Mouse (Mus musculus) gastrocnemius, adult 8-10 months (tissue): Measurements from ENCODE around the gene Gimap4. TPM values are rescaled to one million over a fixed set of nuclear protein-coding genes. Genes with fewer than 3 reads are reported as not detected.

Source experiments
- DNase-seq, 2 experiments: peaks; one replicate each; pipeline ENCODE4 v3.0.0; 2022; ENCODE audit warnings: low spot score in 2 of 2
- total RNA-seq, 4 experiments: library from RNA; stranded (reverse); gene quantifications; 2 replicates each; pipeline ENCODE4 v1.2.4; 2022

Gimap4 gene
- total RNA-seq = 1 to 10 TPM; 2.5 to 4.5 (median 3.9) TPM

DNA sequence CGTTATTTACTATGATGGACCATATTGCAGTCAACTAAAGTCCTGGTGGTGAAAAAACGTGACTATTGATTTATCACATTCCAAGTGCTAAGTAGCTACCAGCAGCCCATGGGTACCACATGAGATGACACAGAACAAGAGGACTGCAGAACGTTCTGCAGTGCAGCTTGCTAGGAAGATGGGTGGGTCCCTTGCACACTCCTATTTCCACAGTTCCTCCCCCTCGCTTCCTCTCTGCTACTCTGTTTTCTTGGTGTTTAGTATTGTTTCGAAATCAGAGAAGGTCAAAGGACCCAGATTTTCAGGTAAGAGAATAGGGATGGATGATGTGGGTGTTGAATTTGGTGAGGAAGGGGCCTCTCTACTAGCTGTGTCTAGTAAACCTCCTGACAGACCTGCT lies at the start of gene Gimap4:
Gene Gimap4, plus strand, starts transcription at position 231 of the 400 bp plus-strand sequence.
- DNase-seq = no peak

DNA sequence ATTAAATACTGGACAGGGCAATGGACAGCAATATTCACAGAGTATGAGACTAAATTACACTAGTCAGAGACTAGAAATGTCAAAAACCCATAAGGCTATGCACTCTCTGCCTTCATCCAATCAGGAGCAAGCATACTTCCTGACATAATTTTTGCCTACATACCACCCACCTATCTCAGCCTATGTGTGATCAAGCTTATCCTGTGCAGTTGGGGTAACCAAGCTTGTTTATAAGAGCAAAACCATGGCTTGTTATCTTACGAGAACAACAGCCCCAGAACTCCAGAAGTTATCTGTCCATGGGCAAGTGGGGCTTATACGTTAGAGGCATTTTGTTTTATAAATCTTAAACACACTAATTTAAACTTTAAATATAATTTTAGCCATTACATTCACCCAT lies 49.2 kb upstream of the Gimap4 start:
- no peak for DNase-seq

DNA sequence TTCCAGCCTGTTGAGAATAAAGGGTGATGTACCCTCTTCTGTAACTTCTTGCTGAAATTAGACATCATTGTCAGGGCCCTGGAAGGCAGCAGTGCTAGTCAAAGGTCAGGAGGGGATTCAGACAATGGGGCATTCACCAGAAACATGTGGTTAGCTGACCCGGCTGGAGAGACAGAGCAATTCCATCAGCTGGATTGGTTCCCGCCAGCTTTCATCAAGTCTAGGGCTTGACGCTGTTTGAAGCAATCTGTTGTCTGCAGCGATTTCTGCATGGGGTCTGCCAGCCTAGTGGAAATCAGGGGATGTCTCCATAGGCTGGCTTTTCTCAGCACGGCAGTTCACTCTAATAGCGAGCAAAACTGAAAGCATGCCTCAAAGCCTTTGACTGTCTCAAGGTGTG lies 47.8 kb upstream of the Gimap4 start:
- DNase-seq = no peak

DNA sequence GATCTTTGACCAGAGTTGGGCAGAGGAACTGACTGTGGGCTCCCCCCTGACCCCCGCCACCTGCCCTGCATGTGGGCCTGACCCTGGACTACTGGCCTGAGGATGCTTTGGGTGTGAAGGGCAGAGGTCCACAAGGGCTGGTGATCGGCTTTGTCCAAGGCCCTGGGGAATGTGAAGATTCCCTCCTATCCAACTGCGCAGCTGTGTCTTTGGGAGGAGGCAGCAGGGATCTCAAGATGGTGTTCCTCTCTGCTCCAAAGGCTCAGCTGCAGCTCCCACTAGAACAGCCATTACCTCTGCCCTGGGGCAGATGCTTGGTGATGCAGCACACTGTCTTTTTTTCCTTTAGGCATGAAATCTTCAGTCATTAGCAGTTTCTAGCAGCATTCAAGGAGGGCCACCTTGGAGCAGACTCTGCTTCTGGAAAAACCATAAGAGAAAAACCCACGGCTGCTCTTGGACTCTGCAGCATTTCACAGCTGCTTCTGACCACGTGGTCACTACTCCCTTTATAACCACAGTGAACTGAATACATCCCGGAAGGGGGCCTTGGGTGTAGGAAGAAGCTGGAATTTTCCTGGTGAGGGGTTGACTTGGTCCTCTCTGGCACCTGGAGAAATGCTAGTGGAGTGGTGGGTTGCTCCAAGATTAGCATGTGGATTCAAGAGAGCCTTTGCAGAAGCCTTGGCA lies 46.4 kb upstream of the Gimap4 start:
- DNase-seq = no peak

DNA sequence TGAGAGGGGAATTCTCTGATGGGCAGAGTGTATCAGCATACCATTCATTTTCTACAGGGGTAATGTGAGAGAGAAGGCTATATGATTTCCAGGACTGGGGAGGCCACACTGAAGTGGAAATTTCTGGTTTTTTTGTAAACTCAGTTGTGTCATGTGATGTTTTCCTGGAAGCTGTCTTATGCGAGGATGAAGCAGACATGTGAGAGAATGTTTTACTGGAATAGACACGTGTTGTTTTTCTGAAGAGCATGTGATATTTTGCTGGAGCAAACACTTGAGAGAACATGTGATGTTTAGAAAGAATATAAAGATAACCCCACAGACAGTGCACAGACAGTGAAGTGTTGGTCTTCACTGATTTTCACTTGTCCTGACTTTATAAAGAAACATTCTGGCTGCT lies 45.8 kb upstream of the Gimap4 start:
- no peak for DNase-seq

DNA sequence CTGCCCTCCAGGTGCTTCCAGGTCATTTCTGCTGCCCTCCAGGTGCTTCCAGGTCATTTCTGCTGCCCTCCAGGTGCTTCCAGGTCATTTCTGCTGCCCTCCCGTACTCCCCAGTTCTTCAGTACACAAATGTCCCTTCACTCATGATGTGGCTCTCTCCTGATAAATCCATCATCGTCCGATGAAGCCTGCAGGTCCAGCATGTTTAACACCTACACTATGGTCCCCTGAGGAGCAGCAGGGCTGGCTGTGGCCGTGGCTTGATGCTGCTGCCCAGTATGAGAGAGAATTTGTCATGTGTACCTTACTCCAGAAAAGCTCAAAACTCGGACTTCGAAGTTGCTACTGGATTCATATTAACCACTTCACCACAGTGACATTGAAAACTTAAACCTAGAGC lies 43.0 kb upstream of the Gimap4 start:
- no peak for DNase-seq

DNA sequence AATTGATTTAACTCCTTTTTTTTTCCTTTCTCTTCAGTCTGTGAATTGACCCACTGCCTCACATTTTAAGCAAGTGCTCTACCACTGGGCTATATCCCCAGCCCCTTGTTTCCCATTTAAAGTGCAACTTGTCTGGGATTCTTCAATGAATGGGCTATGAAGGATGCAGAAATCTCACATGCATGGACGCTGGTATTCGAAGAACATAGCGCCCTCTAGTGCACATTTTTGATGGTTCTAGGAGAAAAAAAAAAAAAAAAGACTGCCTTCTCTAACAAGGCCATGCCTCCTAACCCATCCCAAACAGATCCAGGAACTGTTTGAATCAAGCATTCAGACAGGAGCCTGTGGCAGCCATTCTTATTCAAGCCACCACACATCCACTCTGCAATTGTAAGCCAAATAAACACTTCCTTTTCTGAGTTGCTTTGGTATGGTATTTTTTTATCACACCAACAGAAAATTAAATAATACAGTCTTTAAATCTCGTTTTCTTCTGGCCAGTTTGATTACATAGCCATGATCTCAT lies 41.5 kb upstream of the Gimap4 start:
- no peak for DNase-seq

DNA sequence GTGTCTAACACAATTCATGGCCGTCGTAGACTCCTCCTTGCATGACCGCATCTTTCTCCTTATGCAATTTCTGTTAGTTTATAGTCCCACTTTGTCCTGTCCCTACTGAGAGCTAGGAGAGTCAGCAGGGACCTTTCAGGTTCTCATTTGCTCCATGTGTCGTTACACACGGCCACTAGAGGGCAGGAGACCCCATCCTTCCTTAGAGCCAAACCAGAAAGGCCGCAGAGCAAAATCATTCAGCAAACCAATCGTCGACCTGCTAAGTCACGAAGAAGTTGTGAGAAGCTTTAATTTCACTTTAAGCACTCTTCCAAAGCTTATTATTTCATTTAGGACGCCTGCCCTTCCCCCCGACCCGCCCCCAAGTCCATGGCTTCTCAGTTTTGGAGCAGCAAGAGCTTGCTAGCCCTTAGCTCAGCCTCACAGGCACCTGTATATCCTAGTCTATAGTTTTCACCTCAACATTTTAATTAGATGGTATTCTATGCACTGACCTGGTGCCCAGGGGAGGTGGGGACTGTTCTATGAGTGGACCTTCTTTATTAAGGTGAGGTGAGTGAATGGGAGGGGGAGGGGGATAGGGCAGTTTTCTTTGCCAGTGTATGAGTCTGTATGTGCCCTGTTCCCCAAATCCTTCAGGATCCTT lies 38.6 kb upstream of the Gimap4 start:
- peak; percentile 26 to 53 for DNase-seq

DNA sequence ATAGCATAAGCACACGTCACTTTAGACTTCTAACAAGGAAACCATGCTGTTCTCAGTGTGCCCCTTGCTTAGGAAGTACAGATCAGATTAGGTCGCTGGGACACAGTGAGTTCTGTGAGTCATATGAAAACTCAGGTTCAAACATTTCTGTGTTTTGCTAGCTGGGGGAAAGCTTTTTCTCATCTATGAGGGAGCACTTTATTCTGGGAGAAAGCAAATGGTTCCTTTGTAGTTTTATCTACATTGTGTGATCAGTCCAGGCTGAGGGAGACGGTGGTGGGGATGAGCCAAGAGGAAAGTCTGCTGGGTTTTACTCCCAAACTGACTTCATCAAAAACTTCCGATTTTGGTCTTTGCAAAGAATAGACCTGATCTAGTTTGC lies 38.0 kb upstream of the Gimap4 start:
- no peak for DNase-seq

DNA sequence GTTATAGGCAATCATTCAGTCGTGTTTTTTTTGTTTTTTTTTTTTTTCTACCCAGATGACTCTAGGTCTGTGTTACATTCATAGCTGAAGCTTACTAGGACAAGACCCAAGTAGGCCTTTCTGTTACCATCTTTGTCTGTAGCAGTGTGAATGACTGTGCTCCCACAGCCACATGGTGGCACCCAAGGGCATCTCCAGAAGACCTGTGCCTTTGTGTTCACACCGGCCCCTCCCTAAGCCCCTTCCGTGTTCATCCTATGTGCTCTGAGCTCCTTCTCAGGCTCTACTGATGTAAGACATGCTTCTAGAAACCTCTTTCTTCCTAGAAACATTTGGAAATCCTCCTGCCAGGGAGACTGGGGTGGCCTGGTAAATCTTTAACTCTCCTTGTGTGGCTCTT lies 37.4 kb upstream of the Gimap4 start, which contains the start of gene Gimap8:
Gene Gimap8, plus strand, starts transcription at position 240 of the 400 bp plus-strand sequence.
- peak in 1 of 2 experiments; percentile 2 for DNase-seq

DNA sequence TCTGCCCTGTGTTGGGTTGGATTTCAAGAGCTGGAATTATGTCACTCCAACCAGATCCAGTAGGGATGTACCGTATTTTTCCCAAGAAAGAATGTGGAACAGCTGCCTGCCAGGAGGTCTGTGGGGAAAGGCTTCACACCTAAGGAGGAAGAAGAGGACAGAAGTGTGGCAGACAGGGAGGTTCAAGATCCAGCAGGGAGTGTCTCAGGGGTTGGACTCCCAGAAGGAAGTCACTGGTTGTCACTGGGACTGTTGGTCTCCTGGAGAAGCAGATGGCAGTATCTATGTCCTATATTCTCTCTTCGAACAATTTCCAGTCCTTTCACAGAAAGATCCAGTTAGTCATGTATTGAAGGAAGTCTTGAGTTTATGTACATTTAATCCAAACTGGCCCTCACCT lies 36.7 kb upstream of the Gimap4 start:
- peak in 1 of 2 experiments; percentile 0 for DNase-seq

DNA sequence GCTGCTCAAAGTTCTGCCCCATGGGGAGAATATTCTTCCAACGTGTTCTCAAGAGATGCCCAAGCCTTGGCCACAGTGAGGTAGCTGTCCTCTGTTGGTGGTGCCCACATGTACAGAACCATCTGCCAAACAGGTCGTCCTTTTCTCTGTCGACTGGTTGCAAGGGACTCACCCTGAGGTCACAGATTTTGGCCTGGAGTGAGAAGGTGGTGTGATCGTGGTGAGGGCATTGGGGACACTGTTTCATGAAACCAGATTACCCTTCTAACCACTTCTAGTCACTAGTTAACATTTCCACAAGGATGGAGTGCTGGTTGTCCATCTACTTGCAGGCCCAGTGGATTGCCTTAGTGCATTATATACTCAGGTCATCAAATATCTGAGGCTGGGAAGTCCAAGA lies 35.6 kb upstream of the Gimap4 start:
- no peak for DNase-seq

DNA sequence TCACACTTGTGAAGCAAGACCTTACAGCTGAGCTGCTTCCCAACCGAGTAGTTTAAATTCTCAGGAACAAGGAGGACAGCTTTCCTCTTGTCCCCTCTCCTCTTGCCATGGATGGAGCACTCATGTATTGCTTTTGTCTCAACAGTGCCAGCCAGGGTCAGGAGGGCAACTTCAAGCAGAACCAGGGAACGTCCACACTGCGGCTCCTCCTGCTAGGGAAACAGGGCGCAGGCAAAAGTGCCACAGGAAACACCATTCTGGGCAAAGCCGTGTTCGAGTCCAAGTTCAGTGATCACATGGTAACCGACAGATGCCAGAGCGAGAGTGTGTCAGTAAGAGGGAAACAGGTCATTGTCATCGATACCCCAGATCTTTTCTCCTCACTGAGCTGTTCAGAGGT lies 34.3 kb upstream of the Gimap4 start:
- peak in 1 of 2 experiments; percentile 1 for DNase-seq

DNA sequence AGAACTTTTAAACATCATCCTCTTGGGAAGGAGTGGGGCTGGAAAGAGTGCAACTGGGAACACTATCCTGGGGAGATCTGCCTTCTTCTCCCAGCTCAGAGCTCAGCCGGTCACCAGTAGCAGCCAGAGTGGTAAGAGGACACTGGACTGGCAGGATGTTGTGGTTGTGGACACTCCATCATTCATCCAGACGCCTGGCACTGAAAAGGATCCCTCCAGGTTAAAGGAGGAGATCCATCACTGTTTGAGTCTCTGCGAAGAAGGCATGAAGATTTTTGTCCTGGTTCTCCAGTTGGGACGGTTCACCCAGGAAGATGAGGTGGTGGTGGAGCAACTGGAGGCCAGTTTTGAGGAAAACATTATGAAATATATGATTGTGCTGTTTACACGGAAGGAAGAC lies 25.6 kb upstream of the Gimap4 start:
- no peak for DNase-seq

DNA sequence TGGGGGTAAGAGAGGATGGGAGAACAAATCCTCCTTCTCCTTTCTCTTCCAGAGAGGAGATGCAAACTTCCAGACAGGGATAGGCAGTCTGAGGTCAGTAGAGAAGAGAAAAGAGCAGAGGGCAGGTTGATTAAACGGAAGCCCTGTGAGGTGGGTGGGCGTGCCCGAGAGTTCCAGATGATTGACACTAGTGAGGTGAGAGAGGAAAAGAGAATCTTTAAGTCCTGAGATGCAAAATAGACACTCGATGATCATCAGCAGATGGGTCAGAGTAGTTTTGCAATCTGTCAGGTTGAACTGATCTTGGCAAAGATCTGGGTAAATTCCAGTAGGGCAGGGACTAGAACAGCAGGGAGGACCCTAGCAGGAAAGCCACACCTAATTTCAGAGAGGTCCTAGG lies 19.6 kb upstream of the Gimap4 start:
- DNase-seq = no peak

DNA sequence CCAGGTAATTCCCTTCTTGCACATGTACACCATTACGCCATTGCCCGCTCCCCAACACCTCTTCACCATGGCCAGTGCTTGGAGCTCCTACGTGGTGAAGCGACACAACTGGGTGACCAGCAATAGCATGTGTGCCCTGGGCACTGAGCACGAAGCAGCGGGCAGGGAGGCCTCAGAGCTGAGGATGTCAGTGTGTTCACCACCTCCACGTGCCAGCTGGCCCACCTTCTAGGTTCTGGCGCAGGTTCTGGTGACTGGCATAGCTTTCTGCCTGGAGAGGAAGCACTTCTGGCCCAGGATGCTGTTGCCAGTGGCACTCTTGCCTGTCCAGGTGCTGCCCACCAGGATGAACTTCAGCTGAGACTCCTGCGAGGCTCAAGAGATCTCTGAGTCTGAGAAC lies 18.9 kb upstream of the Gimap4 start:
- no peak for DNase-seq

DNA sequence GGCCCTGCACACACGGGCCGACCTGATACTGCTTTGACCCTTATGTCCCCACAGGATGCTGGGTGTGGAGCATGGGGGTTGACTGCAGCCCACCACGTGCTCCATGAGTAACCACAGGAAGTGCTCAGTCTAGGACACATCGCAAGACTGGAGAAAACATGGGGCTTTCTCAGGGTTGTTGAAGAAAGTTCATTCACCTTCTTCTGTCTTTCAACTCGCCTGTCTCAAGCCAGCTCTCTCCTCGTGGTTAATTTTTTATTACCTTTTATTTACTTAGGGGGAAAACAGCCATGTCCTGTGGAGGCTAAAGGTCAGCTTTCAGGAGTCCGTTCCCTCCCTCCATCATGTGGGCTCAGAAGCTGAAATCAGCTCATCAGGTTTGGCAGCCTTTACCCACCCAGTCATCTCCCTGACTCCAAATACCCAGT lies 18.2 kb upstream of the Gimap4 start:
- DNase-seq = no peak

DNA sequence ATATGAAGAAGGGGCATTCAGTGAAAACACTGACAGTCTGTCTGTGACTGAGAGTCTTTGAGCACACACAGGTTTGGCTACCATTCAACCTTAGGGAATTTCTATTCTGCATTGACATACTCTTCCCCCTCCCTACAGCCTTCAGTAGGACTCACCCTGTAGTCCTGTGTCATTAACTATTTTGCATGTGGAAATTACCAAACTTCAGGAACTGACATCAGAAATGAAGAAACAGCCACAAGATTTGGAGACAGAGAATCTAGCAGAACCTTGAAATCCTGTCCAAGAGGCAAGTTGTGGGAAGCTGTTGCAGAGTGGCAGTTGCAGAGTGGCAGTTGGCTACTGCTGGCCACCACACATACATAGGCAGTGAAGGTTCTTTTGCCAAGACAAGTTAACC lies 16.3 kb upstream of the Gimap4 start:
- no peak for DNase-seq

DNA sequence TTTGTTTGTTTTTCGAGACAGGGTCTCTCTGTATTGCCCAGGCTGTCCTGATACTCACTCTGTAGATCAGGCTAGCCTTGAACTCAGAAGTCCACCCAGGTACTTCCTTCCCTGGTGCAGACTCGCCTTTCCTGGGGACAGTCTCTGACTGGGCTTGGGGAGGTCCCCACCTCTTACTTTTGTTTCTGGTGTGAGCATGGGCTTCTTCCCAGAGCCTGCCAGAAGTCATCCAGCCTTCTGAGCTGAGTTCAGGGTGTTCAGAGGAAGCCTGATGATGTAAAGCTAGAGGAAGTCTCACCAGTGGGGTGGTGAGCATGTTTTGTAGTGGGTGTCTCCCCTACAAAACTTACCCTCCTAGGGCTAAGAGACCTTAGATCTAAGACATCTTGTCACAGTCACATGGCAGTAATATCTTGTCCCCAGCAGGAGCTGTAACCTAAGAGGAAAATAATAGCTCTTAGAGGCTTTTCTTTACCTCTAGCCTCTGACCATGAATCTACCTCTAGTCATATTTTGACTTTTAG lies 14.8 kb upstream of the Gimap4 start:
- DNase-seq = no peak

DNA sequence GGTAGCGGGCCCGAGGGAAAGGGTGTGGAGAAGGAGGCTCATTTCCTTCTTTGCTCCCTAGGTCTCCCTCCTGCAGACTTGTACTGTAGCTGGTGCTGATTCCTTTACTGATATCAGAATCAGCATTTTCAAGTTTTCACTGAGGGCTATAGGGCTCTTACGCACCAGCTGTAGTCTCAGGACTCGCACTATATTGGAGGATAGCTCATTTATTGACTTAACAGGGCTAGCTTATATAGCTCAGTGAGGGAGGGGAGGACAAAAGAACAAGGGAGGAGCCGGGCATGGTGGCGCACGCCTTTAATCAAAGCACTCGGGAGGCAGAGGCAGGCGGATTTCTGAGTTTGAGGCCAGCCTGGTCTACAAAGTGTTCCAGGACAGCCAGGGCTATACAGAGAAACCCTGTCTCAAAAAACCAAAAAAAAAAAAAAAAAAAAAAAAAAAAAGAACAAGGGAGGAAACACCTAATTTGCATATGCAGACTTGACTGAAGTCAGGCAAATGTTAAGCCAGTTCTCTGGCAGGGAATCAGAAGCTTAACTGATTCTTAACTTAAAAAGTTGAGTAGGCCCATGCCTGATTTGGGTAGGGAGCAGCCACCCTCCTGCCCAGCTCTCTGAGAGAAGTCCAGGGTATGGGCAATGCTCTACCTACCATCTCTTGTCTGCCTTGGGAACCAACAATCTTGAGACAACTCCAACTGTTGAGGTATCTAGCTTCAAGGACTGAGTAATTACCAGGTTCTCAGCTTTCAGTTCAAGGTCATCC lies 9.9 kb upstream of the Gimap4 start:
- DNase-seq = no peak

DNA sequence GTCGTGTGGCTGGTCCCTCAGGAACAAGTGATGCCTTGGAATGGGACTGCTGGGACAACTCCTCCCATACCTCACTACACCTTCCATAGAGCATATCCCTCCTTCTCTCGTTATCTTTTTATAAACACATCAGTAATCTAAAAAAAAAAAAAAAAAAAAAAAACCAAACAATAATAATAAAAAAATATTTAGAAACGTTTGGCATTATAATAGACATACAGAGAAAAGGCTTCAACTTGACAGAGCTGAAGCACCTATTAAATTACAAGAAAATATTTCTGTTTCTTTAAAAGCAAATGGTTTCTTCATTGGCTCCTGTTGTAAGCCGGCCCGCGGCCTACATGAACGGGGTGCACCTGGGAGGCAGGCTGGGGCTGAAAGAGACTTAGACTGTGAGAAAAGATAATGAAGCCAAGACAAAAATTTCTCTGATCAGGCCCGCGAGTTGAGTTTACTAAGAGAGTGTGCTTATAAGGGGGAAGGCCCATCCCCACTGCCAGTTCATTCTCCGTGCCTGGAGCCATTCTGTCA lies 8.9 kb upstream of the Gimap4 start:
- DNase-seq = no peak
